8 mouse cellular contexts compared by ENCODE assay signal in genomic region chr14:46702669-46703435, GRCm38 (mm10). TPM values are rescaled to one million over a fixed set of nuclear protein-coding genes. Genes with fewer than 3 reads are reported as not detected.
DNase-seq lines count a peak whose midpoint lies in the region; ATAC-seq and TF ChIP-seq lines count a peak whose summit lies in the region.

No protein-coding gene starts in this region.

- TF ChIP-seq CTCF in ES-Bruce4 (IDR thresholded peaks at IDR 0.05; ENCODE audit: low read depth, low read length), result peak; percentile 72
- TF ChIP-seq CTCF in cortical plate, adult 2 months (IDR thresholded peaks at IDR 0.05; ENCODE audit: extremely low read depth, insufficient read depth, low read length), result peak; percentile 64
- peak; percentile 64 for TF ChIP-seq CTCF in heart, postnatal 0 days (IDR thresholded peaks at IDR 0.05; ENCODE audit: low read depth)
- TF ChIP-seq CTCF in small intestine, adult 2 months (IDR thresholded peaks at IDR 0.05; ENCODE audit: extremely low read depth, insufficient read length, insufficient replicate concordance, low read depth, low read length), result peak; percentile 68

- WGBS in heart, postnatal 0 days, result 32% methylated on average over 17 of the region's 17 CpGs
- 45% methylated on average over 17 of the region's 17 CpGs for WGBS in small intestine, adult 2 months

- no peak for ATAC-seq in heart, postnatal 0 days (ENCODE audit: insufficient read depth, low read depth)
- peak; percentile 45 for ATAC-seq in megakaryocyte, adult 5-6 weeks (ENCODE audit: poor library complexity, severe bottlenecking)

- H3K9me3 ChIP-seq in ES-Bruce4 (replicated peaks; ENCODE audit: control insufficient read depth, insufficient read depth, low read length, poor library complexity, severe bottlenecking), result no peaks in the 10 kb centered on the region
- H3K9me3 ChIP-seq in heart, postnatal 0 days (replicated peaks; ENCODE audit: control insufficient read depth, low read length), result no peaks in the 10 kb centered on the region; the same call in 1 of the 2 replicates

- no peaks in the 10 kb centered on the region for H3K36me3 ChIP-seq in ES-Bruce4 (ENCODE audit: control insufficient read depth, insufficient read depth, low read length, poor library complexity, severe bottlenecking)
- H3K36me3 ChIP-seq in heart, postnatal 0 days (replicated peaks; ENCODE audit: control insufficient read depth, insufficient read depth, low read length), result no peaks in the 10 kb centered on the region
- no peaks in the 10 kb centered on the region for H3K36me3 ChIP-seq in small intestine, adult 2 months (ENCODE audit: control insufficient read depth, insufficient read depth, low read length)

- no peak overlapping the region for H3K27ac ChIP-seq in ES-Bruce4 (ENCODE audit: insufficient read depth, low read length)
- no peak overlapping the region for H3K27ac ChIP-seq in cortical plate, adult 2 months (ENCODE audit: insufficient read depth, low read length)
- H3K27ac ChIP-seq in heart, postnatal 0 days (ENCODE audit: low read depth), result no peak overlapping the region
- no peak overlapping the region for H3K27ac ChIP-seq in small intestine, adult 2 months (ENCODE audit: insufficient read depth, low read depth, low read length)

- peak; percentile 14 to 52 for DNase-seq in cerebellum, postnatal 25 days
- no peak for DNase-seq in cerebellum, adult 9-10 months
- peak; percentile 31 for DNase-seq in heart, postnatal 0 days (ENCODE audit: low spot score)
- peak; percentile 46 to 69 for DNase-seq in kidney, postnatal 25 days

- no peaks in the 10 kb centered on the region for H3K27me3 ChIP-seq in ES-Bruce4 (ENCODE audit: control insufficient read depth, insufficient read depth, low read length, poor library complexity, severe bottlenecking)
- H3K27me3 ChIP-seq in heart, postnatal 0 days (ENCODE audit: control insufficient read depth, insufficient read depth, low read length), result 0 out of 2 replicates have a peak, but pooled peaks cover 3% of the 10 kb centered on the region
- H3K27me3 ChIP-seq in small intestine, adult 2 months (ENCODE audit: control insufficient read depth, insufficient read depth, low read length), result no peaks in the 10 kb centered on the region

- no peak for TF ChIP-seq POLR2A in ES-Bruce4 (IDR thresholded peaks at IDR 0.05; ENCODE audit: insufficient read depth, low read length)
- no peak for TF ChIP-seq POLR2A in cortical plate, adult 2 months (IDR thresholded peaks at IDR 0.05; ENCODE audit: extremely low read depth, insufficient read depth, low read length)
- TF ChIP-seq POLR2A in small intestine, adult 2 months (IDR thresholded peaks at IDR 0.05; ENCODE audit: low read depth, low read length), result no peak

- no peaks in the 10 kb centered on the region for H3K4me1 ChIP-seq in ES-Bruce4 (ENCODE audit: control insufficient read depth, insufficient read depth, low read length)
- H3K4me1 ChIP-seq in cortical plate, adult 2 months (ENCODE audit: control insufficient read depth, insufficient read depth, low read length), result no peaks in the 10 kb centered on the region
- H3K4me1 ChIP-seq in heart, postnatal 0 days (ENCODE audit: control insufficient read depth, insufficient read depth), result no peaks in the 10 kb centered on the region
- peaks cover 7% of the 10 kb centered on the region; the same call in 1 of the 2 replicates for H3K4me1 ChIP-seq in small intestine, adult 2 months (ENCODE audit: control insufficient read depth, insufficient read depth, insufficient read length, low read length)

- no peak overlapping the region for H3K4me2 ChIP-seq in heart, postnatal 0 days (ENCODE audit: low read depth, low read length)

- H3K9ac ChIP-seq in ES-Bruce4 (ENCODE audit: low read depth, poor library complexity, severe bottlenecking), result no peak overlapping the region
- H3K9ac ChIP-seq in heart, postnatal 0 days (replicated peaks; ENCODE audit: low read depth, low read length), result no peak overlapping the region

- no peak overlapping the region for H3K4me3 ChIP-seq in ES-Bruce4 (ENCODE audit: low read depth, low read length)
- no peak overlapping the region for H3K4me3 ChIP-seq in cortical plate, adult 2 months (ENCODE audit: insufficient read depth, low read length)
- no peak overlapping the region for H3K4me3 ChIP-seq in heart, postnatal 0 days (ENCODE audit: low read depth, low read length)
- H3K4me3 ChIP-seq in small intestine, adult 2 months (ENCODE audit: low read depth, low read length), result no peak overlapping the region

- TF ChIP-seq EP300 in ES-Bruce4 (IDR thresholded peaks at IDR 0.05; ENCODE audit: insufficient read depth, low read depth, low read length), result no peak
- no peak for TF ChIP-seq EP300 in heart, postnatal 0 days (IDR thresholded peaks at IDR 0.05; ENCODE audit: low read depth)

RNA-seq across cellular contexts. Expression of gene Cdkn3, which starts 57.5 kb away (rescaled TPM):
- 26.9 and 31.8 TPM in 2 replicates for polyA plus RNA-seq in ES-Bruce4 (2011; ENCODE audit: insufficient read depth, insufficient read length, low read depth, missing spikeins)
- polyA plus RNA-seq in cortical plate, adult 2 months (2012; rRNA removed), result 0.68 and 1.1 TPM in 2 replicates
- total RNA-seq in heart, postnatal 0 days (2014; rRNA removed; ENCODE audit: low replicate concordance), result 6.5 and 12.2 TPM in 2 replicates
- 30.6 and 35.5 TPM in 2 replicates for polyA plus RNA-seq in heart, postnatal 0 days (2015; fragmentation: Nextera tagmentation; extraction: Ambion mirVana)
- total RNA-seq in megakaryocyte, adult 5-6 weeks (2015), result 87.6 and 98.3 TPM in 2 replicates
- total RNA-seq in megakaryocyte, adult 5-6 weeks (2017), result 83.9 and 94.2 TPM in 2 replicates
- 0.65 and 3.3 TPM in 2 replicates for polyA plus RNA-seq in small intestine, adult 2 months (2012; rRNA removed)
